Mouse (Mus musculus) limb, embryonic 10.5 days (tissue): ENCODE results near the gene Rsg1. TPM values are rescaled to one million over a fixed set of nuclear protein-coding genes. Genes with fewer than 3 reads are reported as not detected.

ENCODE experiments used
- DNase-seq: peaks from one replicate; pipeline ENCODE4 v3.0.0-alpha.2; 2017; ENCODE audit warnings: low spot score
- H3K27ac ChIP-seq: fragments of 300-500 bp; sonication (generic); 2 replicates; pipeline ENCODE4 v1.5.1; 2016; ENCODE audit warnings: mild to moderate bottlenecking
- H3K27me3 ChIP-seq: fragments of 300-500 bp; sonication (generic); 2 replicates; pipeline ENCODE4 v1.6.1; 2016; ENCODE audit warnings: low read depth, mild to moderate bottlenecking; ENCODE audit not compliant: poor library complexity, severe bottlenecking
- H3K36me3 ChIP-seq: fragments of 300-500 bp; sonication (generic); 2 replicates; pipeline ENCODE4 v1.6.1; 2016; ENCODE audit warnings: mild to moderate bottlenecking, moderate library complexity
- H3K4me1 ChIP-seq: fragments of 300-500 bp; sonication (generic); 2 replicates; pipeline ENCODE4 v1.6.1; 2016
- H3K4me3 ChIP-seq: fragments of 300-500 bp; sonication (generic); 2 replicates; pipeline ENCODE4 v1.5.1; 2016; ENCODE audit warnings: mild to moderate bottlenecking, moderate library complexity
- H3K9me3 ChIP-seq: fragments of 300-500 bp; sonication (generic); replicated peaks from 2 replicates; pipeline ENCODE4 v1.6.1; 2016; ENCODE audit warnings: mild to moderate bottlenecking
- WGBS: fragments of 180-500 bp; shearing (Covaris S2); methylation state at CpG from one replicate; pipeline ENCODE4 v1.1.7; 2016; 5-methylcytosine and 5-hydroxymethylcytosine counted together
- polyA plus RNA-seq: library from polyadenylated mRNA; unstranded; fragments of >200 nt; fragmentation: Nextera tagmentation; extraction: Ambion mirVana; gene quantifications from 2 replicates; pipeline ENCODE4 v1.2.1, GENCODE M21; 2016

The Rsg1 gene
- polyA plus RNA-seq, 1 experiment from 2014 or later: 8.4 TPM

DNA sequence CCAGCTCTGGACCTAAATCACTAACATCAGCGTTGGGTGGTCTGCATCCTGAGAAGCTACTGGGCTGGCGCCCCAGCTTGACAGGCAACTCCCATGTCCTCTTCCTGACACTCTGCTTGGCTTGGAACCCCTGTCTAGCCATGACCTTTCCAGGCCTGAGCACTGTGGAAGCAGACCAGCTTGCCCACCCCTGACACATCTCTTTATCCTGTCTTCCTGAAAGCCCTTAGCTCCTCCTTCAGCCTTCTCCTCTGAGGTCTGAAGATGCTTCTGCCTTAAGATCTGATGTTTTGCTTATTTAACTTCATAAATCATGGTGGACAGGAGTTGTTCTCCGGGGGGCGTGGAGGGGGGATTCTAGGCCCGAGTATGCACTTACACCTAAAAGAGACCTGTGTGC, 29.9 kb downstream of the Rsg1 start:
- no peaks in the 10 kb centered on the region for H3K36me3 ChIP-seq
- H3K27ac ChIP-seq: no peak overlapping the region
- DNase-seq: no peak
- WGBS: 62% methylated on average over 5 of the region's 5 CpGs
- 0 out of 2 replicates have a peak overlapping the region, but pooled peaks have one; percentile 30 for H3K4me3 ChIP-seq
- H3K9me3 ChIP-seq: no peaks in the 10 kb centered on the region
- peaks cover 100% of the 10 kb centered on the region for H3K27me3 ChIP-seq
- H3K4me1 ChIP-seq: peaks cover 77% of the 10 kb centered on the region

GRCm38 (mm10) chr4:141244401-141244800, 30.6 kb downstream of the Rsg1 start:
- 56% methylated on average over 5 of the region's 5 CpGs for WGBS
- Histone ChIP-seq H3K27me3 (peaks cover 100% of the 10 kb centered on the region), H3K4me3 (peak overlapping the region; percentile 11; the same call in 1 of the 2 replicates), H3K9me3 (no peaks in the 10 kb centered on the region), H3K27ac (peak overlapping the region; percentile 32; the same call in 1 of the 2 replicates), H3K36me3 (no peaks in the 10 kb centered on the region), H3K4me1 (peaks cover 73% of the 10 kb centered on the region)
- no peak for DNase-seq

GRCm38 (mm10) chr4:141244931-141245425, 31.2 kb downstream of the Rsg1 start:
- WGBS: 22% methylated on average over 9 of the region's 9 CpGs
- Histone ChIP-seq H3K27ac (peak overlapping the region; percentile 32; the same call in 1 of the 2 replicates), H3K4me1 (peaks cover 67% of the 10 kb centered on the region), H3K4me3 (peak overlapping the region; percentile 11; the same call in 1 of the 2 replicates), H3K9me3 (no peaks in the 10 kb centered on the region), H3K36me3 (no peaks in the 10 kb centered on the region), H3K27me3 (peaks cover 100% of the 10 kb centered on the region)
- no peak for DNase-seq

DNA sequence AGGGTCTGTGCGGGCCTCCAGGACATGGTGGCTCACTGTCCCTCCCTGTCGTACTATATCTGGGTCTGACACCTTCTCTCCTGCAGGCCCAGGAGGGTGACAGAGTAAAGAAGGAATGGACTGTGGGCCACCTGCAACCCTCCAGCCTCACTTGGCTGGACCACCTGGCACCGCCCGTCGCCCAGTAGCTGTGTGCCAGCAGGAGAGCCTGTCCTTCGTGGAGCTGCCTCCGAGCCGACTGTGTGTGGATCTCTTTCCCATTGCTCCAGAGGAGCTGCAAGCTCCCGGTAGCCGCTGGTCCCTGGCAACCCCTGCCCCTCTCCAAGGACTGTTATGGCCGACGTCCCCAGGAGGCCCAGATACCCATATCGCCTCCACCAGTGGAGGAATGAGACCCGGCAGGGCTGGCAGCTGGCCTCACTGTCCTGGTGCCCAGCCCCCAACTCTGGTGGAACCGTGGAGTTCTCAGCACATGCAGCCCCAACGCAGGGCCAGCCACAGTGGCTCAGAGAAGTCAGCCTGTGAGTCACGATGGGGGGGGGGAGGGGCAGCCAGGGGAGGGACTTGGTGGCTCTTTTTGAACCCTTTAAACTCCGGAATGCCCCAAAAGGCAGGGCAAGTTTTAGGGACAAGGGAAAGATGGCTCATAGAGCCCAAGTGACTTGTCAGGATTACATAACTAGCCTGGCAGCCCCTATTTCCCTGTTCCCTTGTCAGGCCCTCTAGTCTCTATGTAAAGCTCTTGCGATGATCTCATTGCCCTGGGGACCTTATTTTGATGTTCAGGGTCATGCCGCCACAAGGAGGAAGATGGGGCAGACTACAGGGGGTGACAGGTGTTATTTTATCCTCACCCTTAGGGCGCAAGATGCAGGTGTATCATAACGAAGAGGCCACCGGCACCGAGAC, 32.6 kb downstream of the Rsg1 start:
- Histone ChIP-seq H3K36me3 (no peaks in the 10 kb centered on the region), H3K4me3 (0 out of 2 replicates have a peak overlapping the region, but pooled peaks have one; percentile 53), H3K27me3 (peaks cover 100% of the 10 kb centered on the region), H3K9me3 (no peaks in the 10 kb centered on the region), H3K4me1 (peaks cover 63% of the 10 kb centered on the region), H3K27ac (no peak overlapping the region)
- 26% methylated on average over 24 of the region's 24 CpGs for WGBS
- no peak for DNase-seq

- WGBS: 3% methylated on average over 17 of the region's 17 CpGs
- Histone ChIP-seq H3K27ac (no peak overlapping the region), H3K36me3 (no peaks in the 10 kb centered on the region), H3K9me3 (no peaks in the 10 kb centered on the region), H3K27me3 (peaks cover 100% of the 10 kb centered on the region), H3K4me3 (peak overlapping the region; percentile 53), H3K4me1 (peaks cover 59% of the 10 kb centered on the region)
- no peak for DNase-seq
These were observed 33.2 kb downstream of the Rsg1 start for GRCm38 (mm10) chr4:141246998-141247350.

GRCm38 (mm10) chr4:141247776-141248613, 34.2 kb downstream of the Rsg1 start:
- H3K4me1 ChIP-seq: peaks cover 49% of the 10 kb centered on the region
- DNase-seq: peak; percentile 58

GRCm38 (mm10) chr4:141248614-141248978, 34.8 kb downstream of the Rsg1 start:
- 12% methylated on average over 11 of the region's 11 CpGs for WGBS
- Histone ChIP-seq H3K9me3 (no peaks in the 10 kb centered on the region), H3K36me3 (no peaks in the 10 kb centered on the region), H3K4me3 (peak overlapping the region; percentile 53; the same call in 1 of the 2 replicates), H3K27ac (no peak overlapping the region), H3K27me3 (peaks cover 86% of the 10 kb centered on the region), H3K4me1 (peaks cover 44% of the 10 kb centered on the region)
- DNase-seq: no peak

More at GRCm38 (mm10) chr4:141247776-141248613, 34.2 kb downstream of the Rsg1 start:
- H3K9me3 ChIP-seq: no peaks in the 10 kb centered on the region
- no peaks in the 10 kb centered on the region for H3K36me3 ChIP-seq
- H3K4me3 ChIP-seq: peak overlapping the region; percentile 53
- H3K27me3 ChIP-seq: peaks cover 92% of the 10 kb centered on the region
- 1% methylated on average over 60 of the region's 60 CpGs for WGBS
- H3K27ac ChIP-seq: no peak overlapping the region

GRCm38 (mm10) chr4:141249383-141249782, 35.6 kb downstream of the Rsg1 start:
- Histone ChIP-seq H3K4me1 (peaks cover 51% of the 10 kb centered on the region), H3K4me3 (no peak overlapping the region), H3K36me3 (no peaks in the 10 kb centered on the region), H3K27ac (no peak overlapping the region), H3K9me3 (no peaks in the 10 kb centered on the region), H3K27me3 (peaks cover 78% of the 10 kb centered on the region)
- no peak for DNase-seq
- 72% methylated on average over 11 of the region's 11 CpGs for WGBS

GRCm38 (mm10) chr4:141251071-141251470, 37.3 kb downstream of the Rsg1 start:
- Histone ChIP-seq H3K36me3 (no peaks in the 10 kb centered on the region), H3K4me3 (no peak overlapping the region), H3K4me1 (peaks cover 46% of the 10 kb centered on the region), H3K9me3 (no peaks in the 10 kb centered on the region), H3K27ac (no peak overlapping the region), H3K27me3 (peaks cover 71% of the 10 kb centered on the region)
- 80% methylated on average over 8 of the region's 8 CpGs for WGBS
- no peak for DNase-seq

- H3K36me3 ChIP-seq: no peaks in the 10 kb centered on the region
- H3K9me3 ChIP-seq: no peaks in the 10 kb centered on the region
- H3K4me3 ChIP-seq: no peak overlapping the region
- H3K27me3 ChIP-seq: peaks cover 56% of the 10 kb centered on the region
- no peak overlapping the region for H3K27ac ChIP-seq
- H3K4me1 ChIP-seq: peaks cover 39% of the 10 kb centered on the region
- WGBS: 75% methylated on average over 2 of the region's 2 CpGs
- DNase-seq: no peak
These were observed 38.9 kb downstream of the Rsg1 start for GRCm38 (mm10) chr4:141252641-141253040.

DNA sequence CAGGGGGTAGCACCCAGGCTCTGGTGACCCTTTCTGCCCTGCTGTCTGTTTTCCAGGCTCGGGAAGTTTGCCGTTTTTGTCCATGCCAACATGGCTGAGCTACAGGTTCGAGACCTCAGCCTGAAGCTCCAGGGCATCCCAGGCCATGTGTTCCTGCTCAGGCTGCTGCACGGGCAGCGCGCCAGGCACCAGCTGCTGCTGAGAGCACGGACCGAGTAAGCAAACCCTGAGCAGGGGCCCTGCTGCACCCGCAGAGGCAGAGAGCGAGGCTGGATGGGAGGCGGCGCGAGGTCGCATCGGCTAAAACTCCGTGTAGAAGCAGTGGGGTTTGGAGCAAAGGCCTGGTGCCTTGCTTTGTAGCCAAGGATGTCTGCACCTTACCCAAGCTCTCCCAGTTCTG, 40.5 kb downstream of the Rsg1 start:
- no peak for DNase-seq
- peaks cover 40% of the 10 kb centered on the region for H3K27me3 ChIP-seq
- H3K27ac ChIP-seq: peak overlapping the region; percentile 44
- no peaks in the 10 kb centered on the region for H3K9me3 ChIP-seq
- H3K4me1 ChIP-seq: peaks cover 26% of the 10 kb centered on the region; the same call in 1 of the 2 replicates
- H3K36me3 ChIP-seq: no peaks in the 10 kb centered on the region
- no peak overlapping the region for H3K4me3 ChIP-seq
- WGBS: 87% methylated on average over 16 of the region's 16 CpGs

GRCm38 (mm10) chr4:141257440-141257839, 43.7 kb downstream of the Rsg1 start:
- no peak for DNase-seq

More at GRCm38 (mm10) chr4:141257440-141257839, 43.7 kb downstream of the Rsg1 start:
- Histone ChIP-seq H3K4me1 (peaks cover 22% of the 10 kb centered on the region; the same call in 1 of the 2 replicates), H3K27me3 (0 out of 2 replicates have a peak, but pooled peaks cover 11% of the 10 kb centered on the region), H3K4me3 (no peak overlapping the region), H3K9me3 (no peaks in the 10 kb centered on the region), H3K27ac (no peak overlapping the region), H3K36me3 (no peaks in the 10 kb centered on the region)
- 65% methylated on average over 5 of the region's 5 CpGs for WGBS
